Mouse (Mus musculus) cerebellum, postnatal 25 days (tissue): ENCODE data around the gene Csf2rb2.
A peak's percentile ranks its signal among the peaks of the same experiment; 100 is the strongest.
"Not testable (repeated sequence)": the region's sequence is repeated elsewhere in the genome, so short reads cannot be mapped to it uniquely, and the experiment has no call there.

Experiments
- DNase-seq, 2 experiments: peaks; one replicate each; pipeline ENCODE4 v3.0.0; 2021; ENCODE audit warnings: mixed read lengths in 2 of 2

Csf2rb2 gene

GRCm38 (mm10) chr15:78305341-78305933 is at the start of gene Csf2rb2:
Gene Csf2rb2, minus strand, starts transcription at chr15:78305721.
- no peak for DNase-seq

- DNase-seq = peak; percentile 41 to 72
These were observed 49.4 kb upstream of the Csf2rb2 start for GRCm38 (mm10) chr15:78354958-78355357.

- DNase-seq = no peak
These were observed 46.2 kb upstream of the Csf2rb2 start for GRCm38 (mm10) chr15:78351586-78352165.

- DNase-seq = no peak
These were observed 39.0 kb upstream of the Csf2rb2 start for GRCm38 (mm10) chr15:78344567-78344966.

DNA sequence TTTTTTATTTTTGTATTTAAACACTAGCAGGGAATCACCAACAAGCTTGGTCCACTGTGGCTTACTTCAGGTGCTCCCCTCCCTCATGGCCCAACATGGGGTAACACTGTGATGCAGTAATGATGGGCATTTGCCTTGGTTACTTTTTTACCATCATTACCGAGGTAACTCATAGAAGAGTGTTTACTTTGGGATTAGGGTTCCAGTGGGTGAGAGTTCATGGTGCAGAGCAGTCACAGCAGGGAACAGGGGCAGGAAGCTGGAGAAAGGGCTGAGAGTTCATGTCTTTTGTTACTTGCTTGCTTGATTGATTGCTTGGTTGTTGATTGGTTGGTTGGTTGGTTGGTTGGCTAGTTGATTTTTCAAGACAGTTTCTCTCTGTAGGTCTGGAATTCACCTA is 38.2 kb upstream of the Csf2rb2 start:
- no peak for DNase-seq

GRCm38 (mm10) chr15:78340919-78341318 is 35.4 kb upstream of the Csf2rb2 start:
- DNase-seq = not testable (repeated sequence)

DNA sequence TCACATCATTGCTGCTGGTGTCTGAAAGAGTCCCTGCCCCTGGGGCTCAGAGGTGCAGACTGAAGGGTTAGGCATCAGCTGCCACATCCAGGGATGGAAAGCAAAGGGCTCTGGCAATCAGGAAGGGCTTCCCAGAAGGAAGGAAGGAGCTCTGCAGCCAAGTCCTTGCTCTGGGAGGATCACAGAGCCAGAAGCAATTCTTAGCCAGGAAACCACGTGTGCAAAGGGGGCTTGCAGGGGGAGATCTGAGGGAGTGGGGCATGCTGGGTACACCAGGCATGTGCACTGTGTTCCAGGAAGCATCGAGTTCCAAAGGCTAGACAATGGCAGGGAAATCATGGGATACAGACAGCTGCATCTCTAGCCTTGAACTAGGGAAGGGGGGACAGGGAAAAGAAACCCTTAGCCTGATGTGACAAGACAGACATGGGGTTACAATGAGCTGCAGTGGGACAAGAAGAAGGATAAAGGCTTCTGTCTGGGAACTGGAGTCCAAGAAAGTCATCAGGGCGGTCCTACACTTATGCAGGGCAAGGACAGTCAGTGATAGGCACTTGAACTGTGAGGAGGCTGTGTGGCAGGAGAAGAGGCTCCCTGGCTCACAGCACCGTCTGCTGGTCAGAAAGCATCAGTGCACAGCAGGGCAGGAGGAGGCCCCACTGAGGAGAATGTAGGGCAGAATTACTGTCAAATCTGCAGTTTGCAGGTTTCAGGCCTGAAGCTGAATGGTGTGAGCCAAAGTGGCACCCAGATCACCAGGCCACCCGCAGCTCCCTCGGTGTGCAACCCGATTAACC is 34.3 kb upstream of the Csf2rb2 start:
- DNase-seq = peak; percentile 61 to 74

DNA sequence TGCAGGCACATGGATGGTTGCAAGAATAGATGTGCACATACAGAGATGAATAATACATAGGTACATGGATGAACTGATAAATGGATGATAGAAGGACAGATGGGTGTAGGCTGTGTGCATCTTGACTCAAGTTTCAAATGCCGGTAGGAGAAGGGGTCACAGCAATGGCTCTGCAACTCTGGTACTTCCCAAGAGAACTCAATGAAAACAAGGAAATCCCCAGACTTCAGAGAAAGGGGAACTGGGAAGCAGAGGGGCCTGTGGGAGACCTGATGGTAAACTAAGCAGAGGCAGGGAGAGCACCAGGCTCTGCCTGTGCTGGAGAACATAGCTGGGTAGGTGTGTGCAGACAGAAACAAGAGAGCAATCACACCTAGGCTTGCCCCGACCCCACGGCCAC is 28.9 kb upstream of the Csf2rb2 start:
- no peak for DNase-seq

- DNase-seq = no peak
These were observed 27.5 kb upstream of the Csf2rb2 start for GRCm38 (mm10) chr15:78332981-78333380.

- DNase-seq = no peak
These were observed 26.2 kb upstream of the Csf2rb2 start for GRCm38 (mm10) chr15:78331523-78332340.

DNA sequence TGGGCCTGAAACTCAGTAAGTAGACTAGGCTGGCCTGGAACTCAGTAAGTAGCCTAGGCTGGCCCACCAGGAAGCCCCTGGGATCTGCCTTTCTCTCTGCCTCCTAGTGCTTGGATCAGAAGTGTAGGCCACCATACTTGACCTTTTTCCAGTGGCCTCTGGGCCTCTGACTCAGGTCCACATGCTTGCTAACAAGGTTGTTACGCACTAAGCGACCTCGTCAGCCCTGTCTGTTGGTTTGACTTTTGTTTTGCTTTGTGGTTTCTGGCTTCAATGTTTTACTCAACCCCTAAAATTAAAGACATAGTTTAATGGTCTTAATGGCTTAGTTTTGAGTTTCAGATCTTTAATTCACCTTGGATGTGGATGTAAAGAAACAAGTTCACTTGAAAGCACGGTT is 25.2 kb upstream of the Csf2rb2 start:
- no peak for DNase-seq

- DNase-seq = not testable (repeated sequence)
These were observed 24.5 kb upstream of the Csf2rb2 start for GRCm38 (mm10) chr15:78329972-78330371.

DNA sequence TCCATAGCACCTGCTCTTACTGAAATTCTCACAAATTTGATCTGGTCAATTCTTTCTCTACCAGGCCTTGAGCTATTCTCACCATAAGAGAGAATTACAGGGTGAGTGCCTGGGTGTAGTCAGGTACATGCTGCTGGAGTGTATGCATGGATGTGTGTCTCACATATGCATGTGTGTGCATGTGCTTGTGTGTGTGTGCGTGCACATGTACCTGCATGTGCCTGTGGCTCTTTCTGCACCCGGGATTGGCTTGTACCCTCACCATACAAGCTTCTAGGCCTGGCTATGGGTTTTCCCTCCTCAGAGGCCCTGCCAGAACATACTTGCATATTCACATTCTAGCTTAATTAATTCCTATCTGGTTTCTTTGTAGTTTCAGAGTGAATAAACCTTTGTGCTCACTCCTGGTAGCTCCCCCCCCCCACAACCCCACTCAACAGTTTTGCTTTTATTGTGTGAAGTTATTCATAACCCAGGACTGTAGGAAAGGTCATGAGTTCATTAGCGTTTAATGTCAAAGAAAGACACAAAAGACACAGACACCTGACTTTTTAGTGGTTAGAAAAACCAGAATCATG is 23.1 kb upstream of the Csf2rb2 start:
- DNase-seq = no peak

GRCm38 (mm10) chr15:78327753-78328341 is 22.3 kb upstream of the Csf2rb2 start:
- DNase-seq = not testable (repeated sequence)

- no peak for DNase-seq
These were observed 21.2 kb upstream of the Csf2rb2 start for GRCm38 (mm10) chr15:78326747-78327146.

GRCm38 (mm10) chr15:78325671-78326339 is 20.3 kb upstream of the Csf2rb2 start, which contains the start of gene Csf2rb:
Gene Csf2rb, plus strand, starts transcription at chr15:78325752.
- no peak for DNase-seq

- DNase-seq = no peak
These were observed 18.8 kb upstream of the Csf2rb2 start for GRCm38 (mm10) chr15:78324294-78324693.

GRCm38 (mm10) chr15:78323366-78323765 is 17.8 kb upstream of the Csf2rb2 start:
- DNase-seq = no peak

DNA sequence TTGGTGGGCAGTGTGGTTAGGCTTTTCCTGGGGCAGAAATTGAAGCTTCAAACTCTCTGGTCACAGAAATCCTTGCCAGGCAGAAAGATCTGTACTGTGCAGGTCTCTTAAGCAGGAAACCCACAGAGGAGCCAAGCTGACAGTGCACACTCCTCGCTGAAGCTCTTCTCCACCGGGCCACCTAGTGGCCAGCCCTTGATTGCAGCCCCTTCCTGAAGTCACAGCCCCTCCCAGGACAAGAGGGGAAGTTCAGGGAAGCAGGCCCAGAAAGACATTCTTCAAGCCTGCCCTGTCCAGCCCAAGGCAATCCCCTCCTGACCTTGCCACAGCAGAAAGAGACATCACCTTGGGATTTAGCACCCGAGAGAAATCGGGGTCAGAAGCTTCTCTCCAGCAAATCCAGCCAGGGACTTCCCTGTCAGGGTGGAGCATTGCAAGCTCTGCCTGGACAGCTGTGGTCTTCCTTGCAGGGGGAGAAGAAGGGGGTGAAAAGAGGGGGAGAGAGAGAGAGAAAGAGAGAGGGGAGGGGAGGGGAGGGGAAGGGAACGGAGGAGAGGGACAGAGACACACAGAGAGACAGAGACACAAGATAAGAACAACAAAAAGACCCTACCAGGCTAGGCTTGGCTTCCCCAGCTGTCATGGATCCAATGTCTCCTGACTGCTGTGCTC is 15.4 kb upstream of the Csf2rb2 start:
- peak; percentile 43 to 72 for DNase-seq

DNA sequence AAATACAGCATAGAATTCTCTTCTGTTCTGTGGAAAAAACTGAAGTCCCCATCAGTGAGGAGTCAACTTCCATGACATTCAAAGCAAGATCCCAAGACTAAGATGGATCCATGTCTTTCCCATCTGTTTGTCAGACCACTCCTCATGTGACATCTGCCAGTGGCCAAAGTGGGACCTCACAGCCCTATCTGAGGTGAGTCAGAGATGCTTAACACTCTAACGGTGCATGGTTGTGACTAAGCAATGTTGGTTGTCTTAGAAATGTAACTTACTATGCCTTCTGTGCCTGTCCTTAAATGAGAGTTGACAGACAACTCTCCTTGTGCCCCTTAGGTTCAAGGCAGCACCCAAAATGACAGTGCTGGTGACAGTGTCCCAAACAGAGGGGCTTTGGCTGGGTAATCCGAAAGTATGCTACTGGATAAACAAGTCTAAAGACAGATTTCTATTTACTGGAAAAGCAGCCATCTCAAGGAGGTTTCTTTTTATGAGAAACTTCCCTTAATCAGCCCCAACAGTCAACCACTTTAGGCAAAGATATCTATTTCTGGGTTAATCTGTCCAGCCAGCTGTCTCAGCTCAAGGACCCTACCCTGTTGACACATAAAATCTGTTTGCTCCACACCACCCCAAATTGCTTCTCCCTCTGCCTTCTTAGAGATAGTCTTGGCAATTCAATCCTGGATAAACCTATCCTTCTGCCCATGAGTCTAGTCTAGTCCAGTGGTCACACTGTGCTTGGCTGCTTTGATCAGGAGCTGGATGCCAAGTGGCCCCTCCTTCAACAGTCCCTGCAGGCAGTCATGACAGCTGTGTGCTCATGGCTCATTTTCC is 13.0 kb upstream of the Csf2rb2 start:
- not testable (repeated sequence) for DNase-seq
